3 mouse cellular contexts compared by ENCODE assay signal in the genomic region with DNA sequence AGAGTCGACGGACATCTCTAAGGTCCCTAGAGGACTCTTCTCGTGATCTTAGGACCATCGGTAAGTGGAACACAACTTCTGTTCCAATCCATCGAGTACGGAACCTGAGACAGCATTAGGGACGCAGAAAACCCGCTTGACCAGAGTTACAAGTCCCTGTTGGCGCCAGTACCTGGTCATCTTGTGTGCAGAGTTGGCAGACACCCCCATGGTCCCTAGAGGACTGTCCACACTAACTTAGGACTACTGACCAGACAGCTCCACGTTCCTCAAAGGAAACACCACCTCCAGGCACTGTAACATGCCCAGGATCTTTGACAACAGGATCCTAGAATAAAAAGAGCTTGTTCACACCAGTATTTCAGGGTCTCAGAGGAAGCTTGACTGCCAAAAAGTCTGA. TPM values are rescaled to one million over a fixed set of nuclear protein-coding genes. Genes with fewer than 3 reads are reported as not detected.
"Had no signal": no experiment of that assay in that cellular context is flagged by ENCODE, and none has a peak within 500 bp of the region (broad histone marks: within the 10 kb centered on the region; RNA-seq: fewer than 3 reads in every experiment).

No protein-coding gene starts in this region.

RNA-seq across cellular contexts. Expression of gene Gm14322, which starts 17.6 kb away (rescaled TPM):
- total RNA-seq: neutrophil, adult 5-6 weeks had no signal
- polyA plus RNA-seq: small intestine, adult 2 months; spleen, adult 2 months had no signal
